Mouse (Mus musculus) adrenal gland, adult (tissue): Measurements from ENCODE around the gene Axin1.
A peak's percentile ranks its signal among the peaks of the same experiment; 100 is the strongest.
"Not testable (repeated sequence)": the region's sequence is repeated elsewhere in the genome, so short reads cannot be mapped to it uniquely, and the experiment has no call there.

Source experiments
- DNase-seq, 2 experiments: peaks; one replicate each; pipeline ENCODE4 v3.0.0; 2022 to 2023; ENCODE audit warnings: low spot score in 1 of 2; ENCODE audit not compliant: inconsistent age in 2 of 2

Gene Axin1

GRCm38 (mm10) chr17:26119766-26120710 lies 18.4 kb upstream of the Axin1 start:
- DNase-seq: peak in 1 of 2 experiments; percentile 76

- peak in 1 of 2 experiments; percentile 38 for DNase-seq
Measured at GRCm38 (mm10) chr17:26122431-26123140, 15.9 kb upstream of the Axin1 start.

- peak; percentile 91 to 97 for DNase-seq
Measured at GRCm38 (mm10) chr17:26123267-26123684, 15.2 kb upstream of the Axin1 start, which contains the start of gene Mrpl28. Gene Mrpl28 (plus strand): TSS chr17:26123500.

GRCm38 (mm10) chr17:26124560-26124959 lies 13.9 kb upstream of the Axin1 start:
- no peak for DNase-seq

GRCm38 (mm10) chr17:26125226-26125625 lies 13.3 kb upstream of the Axin1 start:
- no peak for DNase-seq

- no peak for DNase-seq
Measured at GRCm38 (mm10) chr17:26131062-26131732, 7.3 kb upstream of the Axin1 start.

- DNase-seq: no peak
Measured at GRCm38 (mm10) chr17:26131856-26132853, 6.3 kb upstream of the Axin1 start.

GRCm38 (mm10) chr17:26137106-26137750 lies 1.3 kb upstream of the Axin1 start:
- DNase-seq: no peak

GRCm38 (mm10) chr17:26137751-26138130 lies 747 bp upstream of the Axin1 start:
- DNase-seq: peak in 1 of 2 experiments; percentile 37

GRCm38 (mm10) chr17:26138901-26139381 lies 453 bp downstream of the Axin1 start:
- DNase-seq: no peak

- peak in 1 of 2 experiments; percentile 23 for DNase-seq
Measured at GRCm38 (mm10) chr17:26142796-26143195, 4.3 kb downstream of the Axin1 start.

- no peak for DNase-seq
Measured at GRCm38 (mm10) chr17:26143386-26143785, 4.9 kb downstream of the Axin1 start.

GRCm38 (mm10) chr17:26149056-26149455 lies 10.6 kb downstream of the Axin1 start:
- DNase-seq: no peak

GRCm38 (mm10) chr17:26151886-26152630 lies 13.6 kb downstream of the Axin1 start:
- DNase-seq: no peak

- DNase-seq: no peak
Measured at GRCm38 (mm10) chr17:26162736-26163135, 24.2 kb downstream of the Axin1 start.

- peak in 1 of 2 experiments; percentile 60 for DNase-seq
Measured at GRCm38 (mm10) chr17:26168039-26168438, 29.6 kb downstream of the Axin1 start.

GRCm38 (mm10) chr17:26175248-26175647 lies 36.8 kb downstream of the Axin1 start:
- DNase-seq: not testable (repeated sequence)

GRCm38 (mm10) chr17:26178611-26179010 lies 40.1 kb downstream of the Axin1 start:
- DNase-seq: no peak

- DNase-seq: no peak
Measured at GRCm38 (mm10) chr17:26181179-26181578, 42.7 kb downstream of the Axin1 start.
